Mouse (Mus musculus) limb, embryonic 13.5 days (tissue): Measurements from ENCODE around the gene Nkain4. TPM values are rescaled to one million over a fixed set of nuclear protein-coding genes. Genes with fewer than 3 reads are reported as not detected.

Experiments
- ATAC-seq: fragments of 200-750 bp; cut with Nextera tagmentation; 2 replicates; pipeline ENCODE4 v1.8.0; 2017; ENCODE audit warnings: low read depth, moderate number of reproducible peaks, moderate TSS enrichment; ENCODE audit not compliant: low FRiP score
- H3K27ac ChIP-seq: fragments of 300-500 bp; sonication (generic); 2 replicates; pipeline ENCODE4 v1.5.1; 2015; ENCODE audit warnings: inconsistent platforms, mild to moderate bottlenecking, moderate library complexity
- H3K27me3 ChIP-seq: fragments of 300-500 bp; sonication (generic); 2 replicates; pipeline ENCODE4 v1.6.1; 2015; ENCODE audit warnings: mild to moderate bottlenecking, inconsistent platforms
- H3K36me3 ChIP-seq: fragments of 300-500 bp; sonication (generic); 2 replicates; pipeline ENCODE4 v1.6.1; 2015; ENCODE audit warnings: inconsistent platforms, mild to moderate bottlenecking, moderate library complexity
- H3K4me1 ChIP-seq: fragments of 300-500 bp; sonication (generic); 2 replicates; pipeline ENCODE4 v1.6.1; 2015; ENCODE audit warnings: inconsistent platforms
- H3K4me2 ChIP-seq: fragments of 300-500 bp; sonication (generic); replicated peaks from 2 replicates; pipeline ENCODE4 v1.6.1; 2015; ENCODE audit warnings: inconsistent platforms, mild to moderate bottlenecking, moderate library complexity
- H3K4me3 ChIP-seq: fragments of 300-500 bp; sonication (generic); 2 replicates; pipeline ENCODE4 v1.5.1; 2015; ENCODE audit warnings: moderate library complexity, mild to moderate bottlenecking, inconsistent platforms
- H3K9ac ChIP-seq: fragments of 300-500 bp; sonication (generic); 2 replicates; pipeline ENCODE4 v1.6.1; 2015; ENCODE audit warnings: mild to moderate bottlenecking, inconsistent platforms
- H3K9me3 ChIP-seq: fragments of 300-500 bp; sonication (generic); 2 replicates; pipeline ENCODE4 v1.6.1; 2016; ENCODE audit warnings: inconsistent platforms
- WGBS: fragments of 180-500 bp; shearing (Covaris S2); methylation state at CpG from one replicate; pipeline ENCODE4 v1.1.7; 2015; 5-methylcytosine and 5-hydroxymethylcytosine counted together
- polyA plus RNA-seq: library from polyadenylated mRNA; unstranded; fragments of >200 nt; fragmentation: Nextera tagmentation; extraction: Ambion mirVana; gene quantifications from 2 replicates; pipeline ENCODE4 v1.2.1, GENCODE M21; 2015

The Nkain4 gene
- 7.7 and 10.6 TPM in 2 replicates for polyA plus RNA-seq

DNA sequence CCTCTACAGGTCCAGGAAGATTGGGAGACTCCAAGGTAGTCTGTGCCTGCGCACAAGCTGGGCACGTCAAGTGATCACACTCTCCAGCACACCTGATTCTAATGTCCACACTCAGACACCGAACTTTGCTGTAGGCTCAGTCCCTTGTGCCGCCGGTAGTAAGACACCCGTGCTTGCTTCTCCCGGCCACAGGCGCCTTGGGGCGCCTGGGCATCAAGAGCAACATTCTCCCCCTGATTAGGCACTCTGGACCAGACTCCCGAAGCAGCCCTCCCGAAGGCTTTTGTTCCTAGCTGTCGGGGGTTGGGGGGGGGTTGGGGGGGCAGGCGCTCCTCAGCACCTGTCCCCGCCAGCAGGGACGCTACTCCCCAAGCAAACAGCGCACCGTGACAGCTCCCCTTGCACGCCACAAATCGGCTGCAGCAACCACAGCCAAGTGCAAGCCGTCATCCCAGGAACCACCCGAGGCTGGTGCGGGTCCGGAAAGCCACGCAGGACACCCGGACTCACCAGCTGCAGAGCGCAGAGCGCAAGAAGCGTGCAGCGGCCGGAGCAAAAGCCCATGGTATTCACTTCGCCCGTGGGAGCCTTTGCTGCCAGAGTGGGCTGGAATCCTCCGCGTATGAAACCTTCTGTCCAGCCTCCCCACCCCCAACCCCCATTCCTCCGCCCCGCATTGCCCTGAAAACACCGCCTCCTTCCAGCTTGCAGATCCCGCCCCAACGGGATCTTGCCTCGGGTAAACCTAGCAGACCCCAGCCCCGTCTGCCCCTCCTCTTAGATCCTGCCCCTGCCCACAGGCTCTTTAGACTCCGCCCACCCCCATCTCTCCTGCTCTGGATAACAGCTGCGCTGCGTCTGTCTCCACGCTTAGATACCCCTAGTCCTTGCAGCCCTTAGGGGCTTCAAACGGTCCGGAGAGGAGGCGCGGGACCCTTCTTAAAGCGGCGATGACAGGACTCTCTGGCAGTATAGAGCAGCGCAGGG, at the start of gene Nkain4:
Gene Nkain4, minus strand, starts transcription at position 639 of the 987 bp plus-strand sequence.
- H3K27me3 ChIP-seq = peaks cover 41% of the 10 kb centered on the region
- H3K27ac ChIP-seq = no peak within 1 kb of the TSS; the same call in 1 of the 2 replicates
- peak within 1 kb of the TSS; percentile 91 for H3K4me2 ChIP-seq
- H3K9me3 ChIP-seq = no peaks in the 10 kb centered on the region
- no peaks in the 10 kb centered on the region for H3K36me3 ChIP-seq
- H3K4me3 ChIP-seq = peak within 1 kb of the TSS; percentile 56
- under 1% methylated on average over 52 of the region's 52 CpGs for WGBS
- peaks cover 27% of the 10 kb centered on the region for H3K4me1 ChIP-seq
- ATAC-seq = peak; percentile 93
- peak within 1 kb of the TSS; percentile 70 for H3K9ac ChIP-seq

DNA sequence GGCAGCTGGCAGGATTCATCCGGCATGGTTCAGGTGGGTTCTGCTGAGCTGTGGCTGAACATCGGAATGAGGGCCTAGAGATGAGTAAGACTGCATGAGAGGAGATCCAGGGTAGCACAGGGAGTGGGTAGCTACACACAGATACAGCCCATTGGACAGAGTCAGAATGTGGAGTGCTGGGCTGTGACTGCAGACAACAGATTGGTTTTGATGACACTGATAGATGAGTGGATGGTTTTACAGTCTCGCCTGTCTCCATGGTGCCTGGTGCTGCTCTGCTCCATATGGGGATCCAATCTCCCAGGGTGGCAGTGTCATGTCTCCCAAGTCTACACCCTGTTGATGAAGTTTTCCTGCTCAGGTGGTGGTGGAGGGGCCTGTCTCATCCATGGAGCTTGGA, 42.4 kb upstream of the Nkain4 start:
- Histone ChIP-seq H3K4me3 (no peak overlapping the region), H3K27ac (no peak overlapping the region), H3K4me1 (no peaks in the 10 kb centered on the region), H3K4me2 (no peak overlapping the region), H3K9me3 (no peaks in the 10 kb centered on the region), H3K9ac (no peak overlapping the region), H3K36me3 (no peaks in the 10 kb centered on the region), H3K27me3 (no peaks in the 10 kb centered on the region)
- 73% methylated on average over 3 of the region's 3 CpGs for WGBS
- no peak for ATAC-seq

DNA sequence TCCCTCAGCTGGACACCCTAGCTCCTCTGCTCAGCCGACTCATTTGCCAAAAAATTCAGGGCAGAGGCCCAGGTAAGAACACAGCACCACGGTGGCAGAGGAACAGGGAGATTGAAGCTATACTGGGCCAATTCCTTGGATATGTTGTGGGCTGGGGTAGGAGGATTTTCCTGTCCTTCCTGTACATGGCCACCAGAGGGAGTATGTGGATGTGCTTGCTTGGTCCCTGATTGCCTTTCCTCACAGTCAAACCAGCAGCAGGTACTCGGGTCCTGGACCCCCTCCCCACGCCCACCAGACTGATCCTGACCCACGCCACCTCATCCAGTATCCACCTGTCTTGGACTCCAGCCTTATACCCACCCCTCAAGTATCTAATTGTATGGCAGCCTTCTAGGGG, 41.9 kb upstream of the Nkain4 start:
- Histone ChIP-seq H3K4me2 (no peak overlapping the region), H3K4me1 (no peaks in the 10 kb centered on the region), H3K27me3 (no peaks in the 10 kb centered on the region), H3K9me3 (no peaks in the 10 kb centered on the region), H3K9ac (no peak overlapping the region), H3K27ac (no peak overlapping the region), H3K4me3 (no peak overlapping the region), H3K36me3 (no peaks in the 10 kb centered on the region)
- WGBS = 15% methylated on average over 5 of the region's 5 CpGs
- ATAC-seq = peak; percentile 49; the same call in 1 of the 2 replicates

DNA sequence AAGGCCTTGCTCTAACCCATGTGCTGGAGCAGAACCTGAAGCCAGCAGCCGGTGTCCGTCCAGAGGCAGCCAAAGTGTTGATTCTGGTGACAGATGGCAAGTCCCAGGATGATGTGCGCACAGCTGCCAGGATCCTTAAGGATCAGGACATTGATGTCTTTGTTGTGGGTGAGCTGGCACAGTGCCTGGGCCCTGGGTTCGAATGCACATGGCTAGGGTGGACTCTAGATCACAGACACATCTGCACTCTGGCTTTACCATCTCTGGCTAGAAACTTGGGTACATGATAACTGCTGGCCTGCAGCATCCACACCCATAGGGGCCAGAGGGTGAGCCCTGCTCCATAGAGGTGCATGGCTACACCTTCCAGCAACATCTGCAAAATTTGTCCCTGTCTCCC, 41.0 kb upstream of the Nkain4 start:
- no peak for ATAC-seq
- Histone ChIP-seq H3K27me3 (no peaks in the 10 kb centered on the region), H3K9ac (no peak overlapping the region), H3K9me3 (no peaks in the 10 kb centered on the region), H3K36me3 (no peaks in the 10 kb centered on the region), H3K4me2 (no peak overlapping the region), H3K4me1 (no peaks in the 10 kb centered on the region), H3K27ac (no peak overlapping the region), H3K4me3 (no peak overlapping the region)
- WGBS = 89% methylated on average over 4 of the region's 4 CpGs

DNA sequence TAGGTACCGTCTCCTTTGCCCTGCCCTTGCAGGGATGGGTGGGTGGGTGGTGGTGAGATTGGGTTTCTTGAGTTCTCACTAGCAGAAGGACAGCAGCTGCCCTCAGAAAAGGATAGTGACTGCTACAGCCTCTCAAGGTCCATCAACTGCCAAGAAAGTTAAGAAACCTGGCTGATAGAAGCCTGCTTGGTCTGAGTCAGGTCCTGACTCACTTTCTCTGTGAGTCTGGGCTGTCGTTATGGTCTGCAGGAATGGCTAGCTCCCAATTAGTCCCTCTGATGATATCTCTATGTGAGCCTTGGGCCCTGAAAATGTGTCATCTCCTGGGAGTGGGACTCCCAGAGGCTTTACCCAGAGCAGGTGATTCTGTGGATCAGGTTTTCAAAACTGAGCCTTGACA, 39.9 kb upstream of the Nkain4 start:
- H3K27me3 ChIP-seq = no peaks in the 10 kb centered on the region
- ATAC-seq = no peak
- H3K4me1 ChIP-seq = no peaks in the 10 kb centered on the region
- no peak overlapping the region for H3K4me2 ChIP-seq
- WGBS = 66% methylated on average over 2 of the region's 2 CpGs
- no peak overlapping the region for H3K9ac ChIP-seq
- no peaks in the 10 kb centered on the region for H3K9me3 ChIP-seq
- no peaks in the 10 kb centered on the region for H3K36me3 ChIP-seq
- no peak overlapping the region for H3K27ac ChIP-seq
- H3K4me3 ChIP-seq = no peak overlapping the region

DNA sequence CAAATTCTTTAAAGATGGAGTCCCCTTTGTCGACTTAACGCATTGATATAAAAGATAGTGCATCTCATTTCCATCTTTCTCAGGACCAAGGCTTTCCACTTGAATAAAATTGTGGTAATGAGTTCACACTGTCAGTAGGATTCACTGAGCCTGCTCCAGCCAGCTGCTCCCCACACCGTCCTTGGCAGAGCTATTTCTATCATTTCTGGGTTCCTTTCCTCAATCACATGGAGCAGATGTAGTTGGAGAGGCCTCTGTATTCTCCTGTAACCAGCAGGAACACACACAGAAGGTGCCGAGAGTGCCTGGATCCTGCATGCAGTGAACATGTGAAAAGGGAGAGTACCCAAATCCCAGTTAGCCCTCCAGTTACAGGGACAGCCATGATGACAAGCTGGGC, 35.8 kb upstream of the Nkain4 start:
- H3K4me1 ChIP-seq = peaks cover 4% of the 10 kb centered on the region; the same call in 1 of the 2 replicates
- WGBS = 77% methylated on average over 4 of the region's 4 CpGs
- H3K27ac ChIP-seq = no peak overlapping the region
- ATAC-seq = no peak
- no peaks in the 10 kb centered on the region for H3K36me3 ChIP-seq
- H3K4me3 ChIP-seq = no peak overlapping the region
- H3K9me3 ChIP-seq = no peaks in the 10 kb centered on the region
- H3K4me2 ChIP-seq = no peak overlapping the region
- no peaks in the 10 kb centered on the region for H3K27me3 ChIP-seq
- H3K9ac ChIP-seq = no peak overlapping the region

DNA sequence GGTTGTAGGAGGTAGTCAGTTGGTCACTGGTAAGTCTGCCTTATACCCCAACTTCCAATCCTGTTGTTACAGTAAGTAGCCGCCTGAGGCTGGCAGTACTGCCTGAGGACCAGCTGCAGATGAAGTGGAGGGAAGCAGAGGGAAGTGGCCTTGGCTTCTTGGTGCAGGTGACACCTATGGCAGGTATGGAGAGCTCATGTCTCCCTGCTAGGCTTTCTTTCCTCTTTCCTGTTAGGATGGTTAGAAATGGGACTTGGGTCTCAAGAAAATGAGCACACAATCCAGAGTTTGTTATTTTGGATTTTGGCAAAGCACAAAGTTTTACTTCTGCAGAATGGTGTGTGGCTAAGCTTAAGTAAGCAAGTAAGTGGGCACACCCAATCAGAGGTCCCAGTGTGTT, 34.4 kb upstream of the Nkain4 start:
- H3K4me3 ChIP-seq = no peak overlapping the region
- no peak overlapping the region for H3K27ac ChIP-seq
- H3K36me3 ChIP-seq = 0 out of 2 replicates have a peak, but pooled peaks cover 5% of the 10 kb centered on the region
- peaks cover 4% of the 10 kb centered on the region; the same call in 1 of the 2 replicates for H3K4me1 ChIP-seq
- no peaks in the 10 kb centered on the region for H3K27me3 ChIP-seq
- H3K9ac ChIP-seq = no peak overlapping the region
- no peaks in the 10 kb centered on the region for H3K9me3 ChIP-seq
- no peak for ATAC-seq
- WGBS = 76% methylated on average over 1 of the region's 1 CpGs
- no peak overlapping the region for H3K4me2 ChIP-seq

DNA sequence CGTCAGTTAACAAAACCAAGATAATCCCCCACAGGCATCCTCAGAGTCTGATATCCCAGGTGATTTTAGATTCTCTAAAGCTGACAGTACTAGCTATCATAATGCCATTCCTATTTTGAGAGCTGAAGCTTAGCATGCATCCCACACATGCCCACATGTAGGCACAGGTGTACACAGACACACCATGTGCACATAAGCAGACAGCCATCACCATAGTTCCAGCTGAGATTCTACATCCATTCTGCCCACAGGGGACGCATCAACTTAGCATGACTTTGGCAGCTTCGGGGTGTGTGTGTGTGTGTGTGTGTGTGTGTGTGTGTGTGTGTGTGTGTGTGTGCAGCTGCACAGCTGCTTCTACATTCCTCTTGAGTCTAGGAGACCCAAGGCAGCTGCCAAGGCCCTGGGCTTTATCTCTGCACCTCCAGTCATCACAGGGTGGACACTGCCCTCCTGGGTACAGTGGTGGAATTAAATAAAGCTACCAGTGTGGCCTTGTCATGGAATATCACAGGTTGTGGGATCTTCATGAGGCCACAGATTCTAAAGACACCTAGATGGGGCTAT, 33.9 kb upstream of the Nkain4 start:
- H3K27ac ChIP-seq = no peak overlapping the region
- H3K9me3 ChIP-seq = no peaks in the 10 kb centered on the region
- no peaks in the 10 kb centered on the region for H3K27me3 ChIP-seq
- no peak for ATAC-seq
- peaks cover 10% of the 10 kb centered on the region; the same call in 1 of the 2 replicates for H3K36me3 ChIP-seq
- peaks cover 4% of the 10 kb centered on the region; the same call in 1 of the 2 replicates for H3K4me1 ChIP-seq
- H3K4me3 ChIP-seq = no peak overlapping the region
- 65% methylated on average over 3 of the region's 3 CpGs for WGBS
- H3K9ac ChIP-seq = no peak overlapping the region
- H3K4me2 ChIP-seq = no peak overlapping the region

DNA sequence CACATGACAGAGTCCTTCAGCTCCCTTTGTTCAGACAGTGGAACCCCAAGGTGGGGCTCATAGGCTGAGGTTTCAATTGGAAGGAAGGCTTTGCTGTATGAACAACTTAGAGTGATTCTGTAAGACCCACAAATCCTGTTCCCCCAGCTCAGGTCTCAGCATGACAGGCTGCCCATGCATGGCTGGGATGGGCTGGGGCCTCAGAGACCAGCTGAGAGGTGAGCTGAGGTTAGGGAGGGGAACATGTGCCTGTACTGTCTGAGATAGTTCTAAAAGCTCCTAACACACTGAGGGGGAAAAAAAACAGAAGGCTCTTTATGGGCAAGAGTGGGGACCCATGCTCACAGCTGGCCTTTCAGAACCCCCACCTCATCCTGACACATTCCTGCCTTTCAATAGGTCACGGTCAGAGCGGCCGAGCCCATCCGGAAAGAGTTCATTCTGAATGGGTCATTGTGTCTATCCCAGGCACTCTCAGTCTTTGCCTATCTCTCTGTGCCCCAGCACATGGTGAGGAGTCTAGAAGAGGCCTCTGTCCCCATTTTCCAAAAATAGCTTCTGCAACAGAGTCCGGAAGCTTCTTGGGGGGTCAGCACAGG, 33.0 kb upstream of the Nkain4 start:
- Histone ChIP-seq H3K27ac (no peak overlapping the region), H3K9ac (no peak overlapping the region), H3K4me3 (no peak overlapping the region), H3K36me3 (peaks cover 19% of the 10 kb centered on the region), H3K4me2 (no peak overlapping the region), H3K27me3 (no peaks in the 10 kb centered on the region), H3K4me1 (peaks cover 4% of the 10 kb centered on the region; the same call in 1 of the 2 replicates), H3K9me3 (no peaks in the 10 kb centered on the region)
- 0 out of 2 replicates have a peak, but pooled peaks have one; percentile 10 for ATAC-seq
- WGBS = 77% methylated on average over 5 of the region's 5 CpGs

DNA sequence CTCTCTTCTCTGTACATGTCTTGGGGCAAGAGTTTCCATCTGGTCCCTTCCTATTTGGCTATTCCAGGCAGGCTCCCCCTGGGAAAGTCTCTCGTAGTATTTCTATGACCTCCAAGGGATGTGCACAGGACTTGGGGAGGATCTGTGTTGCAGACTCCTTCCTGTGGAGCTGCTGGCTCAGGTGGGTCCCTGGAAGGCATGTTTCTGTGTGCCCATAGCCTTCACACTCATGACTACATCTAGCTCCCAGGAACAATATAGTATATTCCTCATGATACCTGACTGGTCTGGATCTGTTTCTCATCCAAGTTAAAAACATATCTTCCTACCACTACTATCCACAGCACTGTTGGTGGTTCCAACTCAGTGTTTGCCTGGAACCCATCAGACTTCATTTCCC, 32.5 kb upstream of the Nkain4 start:
- peaks cover 4% of the 10 kb centered on the region; the same call in 1 of the 2 replicates for H3K4me1 ChIP-seq
- H3K36me3 ChIP-seq = peaks cover 24% of the 10 kb centered on the region
- no peaks in the 10 kb centered on the region for H3K27me3 ChIP-seq
- 87% methylated on average over 1 of the region's 1 CpGs for WGBS
- no peaks in the 10 kb centered on the region for H3K9me3 ChIP-seq
- ATAC-seq = no peak
- H3K4me2 ChIP-seq = no peak overlapping the region
- no peak overlapping the region for H3K9ac ChIP-seq
- no peak overlapping the region for H3K4me3 ChIP-seq
- no peak overlapping the region for H3K27ac ChIP-seq

DNA sequence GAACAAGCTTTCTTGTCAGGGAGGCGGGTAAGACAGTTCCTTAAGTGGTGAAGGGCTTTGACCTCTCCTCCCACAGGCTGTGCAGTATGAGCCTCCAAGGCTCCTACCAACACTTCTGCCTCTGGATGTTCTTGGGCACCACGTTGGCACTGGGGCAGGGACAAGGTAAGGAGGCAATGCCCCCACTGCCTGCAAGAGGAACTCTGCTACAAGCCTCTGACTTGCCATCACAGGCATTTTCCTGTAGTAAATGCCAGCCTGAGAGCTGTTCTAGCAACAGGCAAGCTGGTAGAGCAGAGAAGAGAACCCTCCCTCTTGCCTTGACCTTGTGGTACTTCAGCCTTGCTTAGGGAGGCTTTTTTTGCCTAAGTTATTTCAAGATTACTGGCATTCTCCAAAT, 31.9 kb upstream of the Nkain4 start, which contains the start of gene Col20a1:
Gene Col20a1, plus strand, starts transcription at position 87 of the 400 bp plus-strand sequence.
- Histone ChIP-seq H3K9me3 (no peaks in the 10 kb centered on the region), H3K9ac (no peak within 1 kb of the TSS), H3K36me3 (peaks cover 30% of the 10 kb centered on the region), H3K4me3 (no peak within 1 kb of the TSS), H3K27ac (no peak within 1 kb of the TSS), H3K4me2 (no peak within 1 kb of the TSS), H3K27me3 (no peaks in the 10 kb centered on the region), H3K4me1 (peaks cover 4% of the 10 kb centered on the region; the same call in 1 of the 2 replicates)
- no peak for ATAC-seq
- 65% methylated on average over 2 of the region's 2 CpGs for WGBS

DNA sequence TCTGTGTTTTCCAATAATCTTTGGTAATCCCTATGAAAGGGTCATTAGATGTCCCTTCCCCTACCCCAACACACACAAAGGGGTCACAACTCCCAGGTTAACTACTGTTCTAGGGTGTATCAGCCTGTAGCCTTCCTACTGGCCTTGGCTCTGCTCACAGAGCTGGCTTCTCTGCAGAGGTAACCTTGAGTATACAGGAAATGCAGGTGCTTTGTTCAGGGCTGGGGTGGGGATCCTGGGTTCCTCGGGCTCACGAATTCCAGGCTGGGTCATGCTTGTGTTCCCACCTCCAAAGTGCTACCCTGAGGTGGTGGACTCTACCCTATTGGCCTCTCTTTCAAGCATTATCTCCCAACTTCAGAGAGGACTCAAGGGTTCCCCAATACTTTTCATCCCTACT, 31.1 kb upstream of the Nkain4 start:
- no peaks in the 10 kb centered on the region for H3K27me3 ChIP-seq

More for the DNA sequence above, 31.1 kb upstream of the Nkain4 start:
- H3K27ac ChIP-seq = no peak overlapping the region
- no peak overlapping the region for H3K9ac ChIP-seq
- H3K4me1 ChIP-seq = peaks cover 4% of the 10 kb centered on the region; the same call in 1 of the 2 replicates
- ATAC-seq = no peak
- H3K36me3 ChIP-seq = peaks cover 38% of the 10 kb centered on the region
- H3K4me2 ChIP-seq = no peak overlapping the region
- no peaks in the 10 kb centered on the region for H3K9me3 ChIP-seq
- WGBS = 75% methylated on average over 2 of the region's 2 CpGs
- no peak overlapping the region for H3K4me3 ChIP-seq
